Mouse (Mus musculus) midbrain, embryonic 10.5 days (tissue): ENCODE data around the gene Apc2. TPM values are rescaled to one million over a fixed set of nuclear protein-coding genes. Genes with fewer than 3 reads are reported as not detected.

Experiments used
- DNase-seq: peaks from one replicate; pipeline ENCODE4 v3.0.0-alpha.2; 2017; ENCODE audit warnings: low spot score
- H3K27ac ChIP-seq: fragments of 300-500 bp; sonication (generic); replicated peaks from 2 replicates; pipeline ENCODE4 v1.5.1; 2016; ENCODE audit warnings: mild to moderate bottlenecking
- H3K27me3 ChIP-seq: fragments of 300-500 bp; sonication (generic); 2 replicates; pipeline ENCODE4 v1.6.1; 2016; ENCODE audit warnings: low read depth, mild to moderate bottlenecking; ENCODE audit not compliant: poor library complexity, severe bottlenecking
- H3K36me3 ChIP-seq: fragments of 300-500 bp; sonication (generic); 2 replicates; pipeline ENCODE4 v1.6.1; 2016; ENCODE audit warnings: mild to moderate bottlenecking, moderate library complexity
- H3K4me1 ChIP-seq: fragments of 300-500 bp; sonication (generic); 2 replicates; pipeline ENCODE4 v1.6.1; 2016
- H3K4me3 ChIP-seq: fragments of 300-500 bp; sonication (generic); 2 replicates; pipeline ENCODE4 v1.5.1; 2016; ENCODE audit warnings: mild to moderate bottlenecking, moderate library complexity
- H3K9me3 ChIP-seq: fragments of 300-500 bp; sonication (generic); replicated peaks from 2 replicates; pipeline ENCODE4 v1.6.1; 2016; ENCODE audit warnings: mild to moderate bottlenecking
- WGBS: fragments of 180-500 bp; shearing (Covaris S2); methylation state at CpG from one replicate; pipeline ENCODE4 v1.1.7; 2016; 5-methylcytosine and 5-hydroxymethylcytosine counted together
- polyA plus RNA-seq: library from polyadenylated mRNA; unstranded; fragments of >200 nt; fragmentation: Nextera tagmentation; extraction: Ambion mirVana; gene quantifications from 2 replicates; pipeline ENCODE4 v1.2.1, GENCODE M21; 2016

Apc2 gene
- polyA plus RNA-seq, 1 experiment from 2014 or later = 28.3 TPM

DNA sequence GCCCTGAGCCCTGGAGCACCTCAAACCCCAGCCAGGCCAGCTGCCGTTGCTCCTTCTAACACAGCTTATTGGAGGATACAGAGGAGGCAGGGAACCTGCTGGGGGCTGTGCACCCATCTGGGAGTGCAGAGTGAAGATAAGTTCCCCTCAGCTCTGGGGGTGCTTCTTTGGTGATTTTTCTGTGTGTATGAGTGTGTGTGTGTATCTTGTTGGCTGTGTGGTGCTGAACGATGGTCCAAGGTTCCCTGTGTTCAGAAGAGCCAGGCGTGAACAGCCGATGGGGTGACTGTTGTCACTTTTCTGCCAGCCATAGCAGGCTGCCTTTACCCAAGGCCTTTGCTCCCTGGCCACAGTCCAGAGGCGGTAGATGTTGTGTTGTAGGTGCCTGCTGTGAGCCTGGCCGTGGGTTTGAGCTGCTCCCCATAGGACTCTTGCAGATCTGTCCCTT lies 25.0 kb upstream of the Apc2 start:
- peaks cover 59% of the 10 kb centered on the region for H3K4me1 ChIP-seq

DNA sequence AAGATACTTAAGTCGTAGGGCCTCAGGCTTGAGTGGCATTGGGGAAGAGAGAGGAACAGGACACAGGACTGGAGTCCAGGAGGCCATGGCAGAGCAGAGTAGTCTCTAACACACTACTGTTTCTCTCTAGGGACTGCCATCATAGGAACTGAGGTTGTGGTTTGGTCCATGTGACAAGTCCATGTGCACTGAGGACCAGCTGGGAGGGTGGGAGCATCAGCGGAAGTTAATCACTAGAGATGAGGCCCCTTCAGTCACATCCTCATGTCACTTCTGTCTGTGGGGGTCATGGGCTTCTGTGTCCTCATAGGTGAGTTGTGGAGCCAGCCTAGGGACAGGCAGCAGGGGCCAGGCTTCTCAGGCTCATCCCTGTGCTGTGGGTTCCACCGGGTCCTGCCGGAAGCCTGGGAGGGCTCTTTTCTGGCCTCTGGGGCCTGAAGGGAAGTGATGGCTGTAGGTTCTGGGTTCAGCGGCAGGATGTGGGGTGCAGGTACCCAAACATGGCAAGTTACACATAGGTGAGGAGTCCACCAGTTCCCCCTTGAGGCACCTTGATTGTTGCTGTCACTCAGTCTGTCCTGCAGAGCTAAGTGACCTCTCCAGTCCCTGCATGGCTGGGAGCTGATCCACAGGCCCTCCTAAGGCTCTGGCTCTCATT lies 24.5 kb upstream of the Apc2 start:
- peak overlapping the region; percentile 14; the same call in 1 of the 2 replicates for H3K4me3 ChIP-seq
- H3K4me1 ChIP-seq = peaks cover 53% of the 10 kb centered on the region
- H3K9me3 ChIP-seq = no peaks in the 10 kb centered on the region
- no peaks in the 10 kb centered on the region for H3K27me3 ChIP-seq
- WGBS = 91% methylated on average over 5 of the region's 5 CpGs
- no peak for DNase-seq
- no peak overlapping the region for H3K27ac ChIP-seq
- peaks cover 86% of the 10 kb centered on the region for H3K36me3 ChIP-seq

More for the DNA sequence above, 25.0 kb upstream of the Apc2 start:
- 86% methylated on average over 6 of the region's 6 CpGs for WGBS
- no peak overlapping the region for H3K27ac ChIP-seq
- H3K4me3 ChIP-seq = 0 out of 2 replicates have a peak overlapping the region, but pooled peaks have one; percentile 12
- DNase-seq = no peak
- H3K9me3 ChIP-seq = no peaks in the 10 kb centered on the region
- H3K36me3 ChIP-seq = peaks cover 81% of the 10 kb centered on the region
- no peaks in the 10 kb centered on the region for H3K27me3 ChIP-seq

DNA sequence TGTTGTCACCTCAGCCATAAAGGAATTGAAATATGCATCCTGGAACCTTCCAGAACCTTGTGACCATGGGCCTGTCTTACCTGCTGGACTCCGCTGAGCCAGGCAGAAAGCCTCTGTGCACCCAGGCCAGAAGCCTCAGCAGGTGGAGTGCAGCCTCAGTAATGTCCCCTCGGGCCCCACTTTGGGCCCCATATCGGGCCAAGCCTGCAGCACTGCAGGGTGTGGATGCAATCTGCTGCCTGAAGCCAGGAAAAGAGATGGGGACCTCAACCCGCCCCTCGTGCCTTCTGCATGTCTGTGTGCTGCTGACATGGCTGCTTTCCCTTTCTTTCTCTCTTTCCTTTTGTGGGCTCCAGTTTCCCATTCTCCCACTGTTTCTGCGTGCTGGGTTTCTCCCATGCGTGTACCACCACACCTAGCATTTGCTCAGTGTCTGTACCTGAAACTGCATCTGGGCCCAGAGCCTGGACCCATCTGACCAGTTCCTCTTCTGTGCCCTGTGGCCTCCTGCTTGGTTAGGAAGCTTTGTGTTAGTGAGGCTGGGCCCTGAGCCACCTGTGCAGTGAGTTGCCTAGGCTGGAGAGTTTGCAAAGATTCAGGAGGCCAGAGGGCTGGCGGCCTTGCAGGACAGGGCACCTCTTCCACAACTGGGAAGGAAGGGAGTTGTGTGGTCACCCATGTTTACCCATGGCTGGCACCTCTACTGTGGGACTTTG lies 23.7 kb upstream of the Apc2 start:
- Histone ChIP-seq H3K4me1 (peaks cover 46% of the 10 kb centered on the region), H3K4me3 (no peak overlapping the region), H3K27ac (no peak overlapping the region), H3K27me3 (no peaks in the 10 kb centered on the region), H3K9me3 (no peaks in the 10 kb centered on the region), H3K36me3 (peaks cover 90% of the 10 kb centered on the region)
- 87% methylated on average over 8 of the region's 8 CpGs for WGBS
- DNase-seq = no peak

DNA sequence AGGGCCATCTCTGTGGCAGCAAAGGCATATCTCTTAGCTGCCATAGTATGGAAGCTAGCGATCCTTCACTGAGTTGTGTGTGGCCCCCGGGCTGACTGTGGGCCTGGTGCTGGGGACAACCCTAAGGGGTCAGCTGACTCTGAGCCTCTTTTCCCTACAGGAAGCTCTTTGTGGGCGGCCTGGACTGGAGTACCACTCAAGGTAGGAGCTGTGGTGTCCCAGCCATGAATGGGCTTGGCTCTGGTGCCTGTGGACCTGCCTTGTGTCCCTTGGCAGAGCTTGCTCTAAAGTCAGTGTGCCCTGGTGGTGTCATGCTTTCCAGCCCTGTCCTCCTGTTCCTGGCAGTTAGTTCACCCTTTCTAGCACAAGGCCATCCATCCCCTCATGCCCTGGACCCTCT lies 21.9 kb upstream of the Apc2 start:
- Histone ChIP-seq H3K4me1 (peaks cover 28% of the 10 kb centered on the region), H3K27me3 (no peaks in the 10 kb centered on the region), H3K4me3 (no peak overlapping the region), H3K27ac (no peak overlapping the region), H3K9me3 (no peaks in the 10 kb centered on the region), H3K36me3 (peaks cover 91% of the 10 kb centered on the region)
- WGBS = 92% methylated on average over 3 of the region's 3 CpGs
- DNase-seq = no peak

DNA sequence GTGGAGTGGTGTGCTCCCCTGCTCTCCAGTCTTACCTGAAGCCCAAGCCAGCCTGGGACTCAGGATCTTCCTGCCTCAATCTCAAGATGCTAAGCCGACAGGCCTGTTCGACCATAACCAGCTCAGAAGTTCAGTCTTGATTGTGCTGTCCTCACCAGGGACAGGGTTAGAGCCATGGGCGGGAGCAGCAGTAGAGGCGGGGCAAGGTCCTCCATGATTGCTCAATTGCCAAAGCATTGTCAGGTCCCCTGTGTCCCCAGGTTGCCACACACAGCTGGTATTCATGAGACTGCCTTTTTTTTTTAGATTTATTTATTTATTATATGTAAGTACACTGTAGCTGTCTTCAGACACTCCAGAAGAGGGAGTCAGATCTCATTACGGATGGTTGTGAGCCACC lies 19.5 kb upstream of the Apc2 start:
- Histone ChIP-seq H3K4me3 (no peak overlapping the region), H3K27me3 (no peaks in the 10 kb centered on the region), H3K36me3 (peaks cover 94% of the 10 kb centered on the region), H3K4me1 (peaks cover 14% of the 10 kb centered on the region), H3K9me3 (no peaks in the 10 kb centered on the region), H3K27ac (no peak overlapping the region)
- 87% methylated on average over 5 of the region's 5 CpGs for WGBS
- DNase-seq = no peak

DNA sequence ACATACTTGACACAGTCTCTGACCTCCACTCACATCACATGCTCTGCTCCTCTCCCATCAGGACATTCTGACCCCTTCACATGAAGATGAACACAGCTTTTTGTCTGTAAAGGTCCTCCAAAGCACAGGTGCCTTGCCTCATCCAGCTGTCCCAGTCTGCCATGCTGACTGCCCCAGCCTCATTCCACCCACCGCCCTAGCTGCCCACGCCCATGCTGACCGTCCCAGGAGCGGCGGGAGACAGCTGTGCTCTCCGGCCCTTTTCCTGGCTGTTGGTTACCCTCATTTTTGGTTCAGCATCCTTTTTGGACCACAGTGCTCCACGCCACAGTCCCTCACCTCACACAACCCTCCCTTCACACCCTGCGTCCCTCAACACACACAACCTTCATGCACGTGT lies 17.4 kb upstream of the Apc2 start:
- no peak for DNase-seq
- 91% methylated on average over 9 of the region's 9 CpGs for WGBS
- Histone ChIP-seq H3K9me3 (no peaks in the 10 kb centered on the region), H3K4me1 (peaks cover 8% of the 10 kb centered on the region), H3K36me3 (peaks cover 100% of the 10 kb centered on the region), H3K4me3 (no peak overlapping the region), H3K27ac (no peak overlapping the region), H3K27me3 (no peaks in the 10 kb centered on the region)

DNA sequence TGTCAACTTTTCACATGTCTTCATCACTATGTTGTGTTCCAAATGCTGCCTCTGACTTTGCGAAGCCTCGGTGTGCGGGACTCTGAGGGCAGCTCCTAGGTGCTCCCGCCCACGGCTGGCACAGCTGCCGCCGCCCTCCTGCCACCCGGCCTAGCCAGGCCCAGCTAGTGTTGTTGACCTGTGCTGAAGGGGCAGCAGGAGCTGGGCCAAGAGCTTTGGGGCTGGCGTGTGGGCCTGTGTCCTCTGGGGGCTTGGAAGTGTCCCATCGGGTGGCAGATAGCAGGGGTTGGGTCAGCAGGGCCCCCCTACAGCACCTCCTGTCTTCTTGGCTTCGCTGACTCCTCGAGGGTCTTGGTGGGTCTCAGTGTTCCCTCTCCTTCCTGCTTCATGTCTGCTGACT lies 16.5 kb upstream of the Apc2 start:
- DNase-seq = no peak
- Histone ChIP-seq H3K4me1 (peaks cover 4% of the 10 kb centered on the region), H3K9me3 (no peaks in the 10 kb centered on the region), H3K27ac (no peak overlapping the region), H3K36me3 (peaks cover 100% of the 10 kb centered on the region), H3K27me3 (no peaks in the 10 kb centered on the region), H3K4me3 (no peak overlapping the region)
- 96% methylated on average over 12 of the region's 12 CpGs for WGBS

DNA sequence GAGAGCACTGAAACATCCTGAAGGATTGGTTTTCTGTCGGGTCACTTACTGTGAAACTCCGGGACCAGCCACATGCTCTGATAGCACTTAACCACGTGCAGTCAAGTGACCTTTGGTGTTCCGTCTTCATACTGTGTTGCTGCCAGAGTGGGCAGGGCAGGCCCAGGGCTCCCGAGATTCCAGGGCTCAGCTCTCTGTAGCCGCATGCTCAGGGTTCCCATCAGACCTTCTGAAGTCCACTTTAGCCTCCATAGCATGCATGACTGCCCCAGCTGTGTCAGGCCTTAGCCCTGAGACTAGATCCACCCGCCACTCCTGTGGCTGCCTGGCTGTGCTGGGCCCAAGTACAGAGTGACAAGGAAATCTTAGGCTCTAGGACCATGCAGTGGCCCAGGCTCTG lies 14.5 kb upstream of the Apc2 start:
- Histone ChIP-seq H3K4me3 (no peak overlapping the region), H3K27ac (no peak overlapping the region)

DNA sequence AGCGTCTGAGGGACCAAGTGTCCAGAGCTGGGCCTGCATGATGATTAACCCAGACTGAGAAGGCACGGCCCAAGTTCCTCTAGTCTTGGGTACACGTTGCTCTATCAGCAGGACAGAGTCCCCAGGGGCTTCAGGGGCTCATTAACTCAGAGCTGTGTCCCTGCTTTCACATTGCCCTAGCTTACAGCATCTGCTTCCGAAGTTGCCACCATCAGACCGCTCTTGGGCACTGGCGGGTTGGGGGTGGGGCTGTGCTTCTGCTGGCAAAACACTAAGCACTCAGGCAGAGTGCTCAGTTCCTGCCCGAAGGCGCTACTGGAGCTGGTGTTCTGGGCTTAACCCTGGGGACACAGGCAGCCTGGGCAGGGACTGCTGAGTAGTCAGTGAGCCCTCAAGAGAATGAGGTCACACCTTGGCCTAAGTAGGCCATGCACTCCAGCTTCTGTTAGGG lies 13.8 kb upstream of the Apc2 start:
- H3K9me3 ChIP-seq = no peaks in the 10 kb centered on the region
- WGBS = 85% methylated on average over 8 of the region's 8 CpGs
- H3K36me3 ChIP-seq = peaks cover 100% of the 10 kb centered on the region
- H3K4me1 ChIP-seq = peaks cover 4% of the 10 kb centered on the region
- no peak overlapping the region for H3K4me3 ChIP-seq
- no peak for DNase-seq
- H3K27me3 ChIP-seq = no peaks in the 10 kb centered on the region
- no peak overlapping the region for H3K27ac ChIP-seq

More for the DNA sequence above, 14.5 kb upstream of the Apc2 start:
- DNase-seq = no peak
- Histone ChIP-seq H3K4me1 (peaks cover 4% of the 10 kb centered on the region), H3K36me3 (peaks cover 100% of the 10 kb centered on the region), H3K9me3 (no peaks in the 10 kb centered on the region), H3K27me3 (no peaks in the 10 kb centered on the region)
- 91% methylated on average over 7 of the region's 7 CpGs for WGBS

DNA sequence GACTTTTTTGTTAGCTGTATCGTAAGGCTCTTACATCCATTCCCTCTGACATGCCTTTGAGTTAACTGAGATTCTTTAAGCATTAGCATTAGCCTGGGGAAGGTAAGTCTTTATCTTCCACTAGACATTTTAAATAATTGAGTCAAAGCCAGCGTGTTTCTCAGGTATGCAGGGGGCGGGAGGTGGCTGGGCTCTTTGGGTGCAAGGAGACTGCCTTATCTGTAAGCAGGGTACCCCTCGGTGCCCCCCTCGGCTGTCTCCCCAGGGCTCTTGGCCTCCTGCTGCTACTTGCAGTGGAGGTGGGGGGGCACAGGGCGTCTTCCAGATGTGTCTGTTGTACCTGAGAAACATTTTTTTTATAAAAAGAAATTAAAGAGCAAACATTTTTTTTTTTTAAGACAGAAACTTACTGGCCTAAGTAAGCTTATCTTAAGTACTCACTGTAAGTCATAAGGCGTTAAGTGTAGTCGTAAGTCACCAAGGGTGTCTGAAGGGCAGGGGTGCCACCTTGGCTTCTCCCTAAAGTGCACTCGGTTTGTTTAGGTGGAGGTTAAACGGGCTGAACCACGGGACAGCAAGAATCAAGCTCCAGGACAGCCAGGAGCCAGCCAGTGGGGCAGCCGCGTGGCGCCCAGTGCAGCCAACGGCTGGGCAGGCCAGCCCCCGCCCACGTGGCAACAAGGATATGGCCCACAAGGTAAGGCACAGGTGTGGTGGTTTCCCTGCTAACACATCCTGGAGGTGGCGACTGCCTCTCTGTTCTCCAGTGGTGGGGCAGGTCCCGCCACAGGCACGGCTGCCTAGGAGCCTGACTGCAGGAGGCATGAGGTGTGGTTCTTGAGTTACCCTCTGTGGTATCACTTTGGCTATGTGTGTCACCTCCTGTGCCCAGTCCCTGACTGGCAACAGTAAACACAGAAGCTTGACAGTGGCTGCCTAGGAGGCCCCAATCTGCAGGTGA lies 13.0 kb upstream of the Apc2 start:
- H3K4me3 ChIP-seq = no peak overlapping the region
- H3K4me1 ChIP-seq = peaks cover 10% of the 10 kb centered on the region
- DNase-seq = no peak
- 90% methylated on average over 20 of the region's 20 CpGs for WGBS
- H3K27me3 ChIP-seq = no peaks in the 10 kb centered on the region
- H3K27ac ChIP-seq = no peak overlapping the region
- peaks cover 100% of the 10 kb centered on the region for H3K36me3 ChIP-seq
- H3K9me3 ChIP-seq = no peaks in the 10 kb centered on the region

DNA sequence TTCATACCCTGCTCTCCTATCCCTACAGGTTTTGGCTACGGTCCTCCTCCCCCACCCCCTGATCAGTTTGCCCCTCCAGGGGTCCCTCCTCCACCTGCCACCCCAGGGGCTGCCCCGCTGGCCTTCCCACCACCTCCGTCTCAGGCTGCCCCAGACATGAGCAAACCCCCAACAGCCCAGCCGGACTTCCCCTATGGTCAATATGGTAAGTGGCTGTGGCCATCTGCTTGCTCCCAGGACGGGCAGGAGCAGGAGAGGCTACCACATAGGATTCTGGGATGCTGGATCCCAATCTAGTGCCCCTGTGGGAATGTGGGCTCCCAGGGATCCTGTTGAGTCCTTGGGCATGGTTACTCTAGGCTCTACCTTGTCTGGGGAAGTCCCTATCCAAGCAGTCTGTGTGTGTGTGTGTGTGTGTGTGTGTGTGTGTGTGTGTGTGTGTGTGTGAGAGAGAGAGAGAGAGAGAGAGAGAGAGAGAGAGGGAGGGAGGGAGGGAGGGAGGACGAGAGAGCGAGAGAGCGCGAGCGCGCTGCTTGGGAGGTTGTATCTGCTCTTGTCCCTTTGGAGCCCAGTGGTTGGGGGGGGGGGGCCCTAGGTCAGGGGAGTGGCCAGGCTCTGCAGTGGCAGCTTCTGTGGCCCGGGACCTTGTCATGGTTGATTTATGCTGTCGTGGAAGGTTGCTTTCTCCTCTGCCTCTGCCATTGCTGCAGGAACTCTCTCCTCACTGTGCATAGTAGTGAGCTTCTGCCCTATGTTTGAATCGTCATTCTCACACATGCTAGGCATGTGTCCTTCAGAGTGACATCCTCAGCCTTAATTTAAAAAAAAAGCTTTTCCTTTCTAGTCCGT lies 10.3 kb upstream of the Apc2 start:
- H3K27ac ChIP-seq = no peak overlapping the region
- H3K4me3 ChIP-seq = no peak overlapping the region
- H3K4me1 ChIP-seq = peaks cover 10% of the 10 kb centered on the region
- WGBS = 83% methylated on average over 15 of the region's 15 CpGs
- no peak for DNase-seq
- H3K36me3 ChIP-seq = peaks cover 90% of the 10 kb centered on the region
- no peaks in the 10 kb centered on the region for H3K9me3 ChIP-seq
- H3K27me3 ChIP-seq = no peaks in the 10 kb centered on the region

DNA sequence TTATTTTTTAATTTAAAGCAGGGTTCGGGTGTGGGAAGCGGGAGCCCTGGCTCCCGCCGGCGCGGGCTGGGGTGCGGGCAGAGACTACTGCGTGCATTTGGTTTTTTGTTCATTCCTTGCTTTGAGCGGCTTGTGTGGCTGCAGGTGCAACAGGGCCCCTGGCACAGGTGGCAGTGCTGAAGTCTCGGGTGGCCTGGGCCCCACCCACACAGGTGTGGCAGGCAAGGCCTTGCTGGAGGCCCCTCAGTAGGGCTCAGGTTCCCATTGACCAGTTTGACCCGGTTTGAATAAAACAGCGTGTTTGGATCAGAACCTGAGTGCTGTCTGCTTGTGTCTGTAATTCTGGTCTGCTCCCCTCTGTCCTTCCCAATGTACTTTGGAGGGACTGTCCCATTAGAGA lies 7.7 kb upstream of the Apc2 start:
- no peak overlapping the region for H3K4me3 ChIP-seq
- WGBS = 94% methylated on average over 12 of the region's 12 CpGs
- no peaks in the 10 kb centered on the region for H3K27me3 ChIP-seq
- no peak overlapping the region for H3K27ac ChIP-seq
- H3K4me1 ChIP-seq = peaks cover 13% of the 10 kb centered on the region
- no peak for DNase-seq
- H3K9me3 ChIP-seq = no peaks in the 10 kb centered on the region
- peaks cover 65% of the 10 kb centered on the region for H3K36me3 ChIP-seq
